Mouse (Mus musculus) C2C12 (cell line): ENCODE measurements around the gene Cd59a.

Experiments used
- CEBPB ChIP-seq: IDR thresholded peaks from one replicate; pipeline ENCODE4 v1.6.1; 2011; ENCODE audit warnings: low read depth, mild to moderate bottlenecking, control low read depth, moderate library complexity
- CTCF ChIP-seq: IDR thresholded peaks from one replicate; pipeline ENCODE4 v1.5.1; 2011; ENCODE audit not compliant: control insufficient read depth, insufficient read depth, insufficient read length
- FOSL1 ChIP-seq: IDR thresholded peaks from one replicate; pipeline ENCODE4 v1.8.0; 2011; ENCODE audit warnings: mild to moderate bottlenecking, low read length; ENCODE audit not compliant: poor library complexity, insufficient read depth, severe bottlenecking
- MAX ChIP-seq: IDR thresholded peaks from one replicate; pipeline ENCODE4 v1.6.1; 2011; ENCODE audit warnings: mild to moderate bottlenecking, control low read depth
- MYOG ChIP-seq: IDR thresholded peaks from one replicate; pipeline ENCODE4 v1.6.1; 2011; ENCODE audit not compliant: control insufficient read depth, insufficient read length; ENCODE audit errors: extremely low read depth
- USF1 ChIP-seq: IDR thresholded peaks from one replicate; pipeline ENCODE4 v1.6.1; 2011; ENCODE audit warnings: low read depth, mild to moderate bottlenecking, control low read depth, moderate library complexity

DNA sequence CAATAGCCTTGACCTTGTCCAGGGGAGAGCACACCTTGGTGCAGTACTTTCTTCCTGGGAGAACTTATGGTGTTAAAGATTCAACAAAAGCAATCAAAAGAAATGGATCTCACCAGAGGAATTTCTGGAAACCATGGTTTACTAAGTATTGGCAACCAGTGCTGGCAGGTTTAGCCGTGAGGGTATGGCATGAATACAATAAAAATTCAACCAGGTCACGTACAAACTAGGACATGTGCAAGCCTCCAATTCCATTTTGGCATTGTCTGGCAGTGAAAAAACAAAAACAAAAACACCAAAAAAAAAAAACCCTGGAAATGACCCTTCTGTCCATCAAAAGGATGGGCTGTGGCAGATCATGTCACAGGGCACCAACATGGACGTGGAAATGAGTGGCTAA is 58.3 kb downstream of the Cd59a start:
- TF ChIP-seq MAX (no peak), CTCF (no peak), USF1 (no peak), CEBPB (no peak), FOSL1 (no peak), MYOG (no peak)
